Mouse (Mus musculus) megakaryocyte, adult 5-6 weeks (primary cell): ENCODE results near the gene Chst5. TPM values are rescaled to one million over a fixed set of nuclear protein-coding genes. Genes with fewer than 3 reads are reported as not detected.
"Not testable (repeated sequence)": the region's sequence is repeated elsewhere in the genome, so short reads cannot be mapped to it uniquely, and the experiment has no call there.

Source experiments
- ATAC-seq: 2 replicates; pipeline ENCODE4 v1.8.0; 2016; ENCODE audit warnings: mild to moderate bottlenecking, inconsistent platforms; ENCODE audit not compliant: poor library complexity, severe bottlenecking
- total RNA-seq, 2 experiments: library from RNA; stranded (forward) in 1 of 2; stranded (reverse) in 1 of 2; fragments of 153-499, 151-499 nt in 1 of 2; fragments of 221-1000, 200-1000 nt in 1 of 2; gene quantifications; 2 replicates each; pipeline versions ENCODE4 v1.2.3 to v1.2.4; 2015 to 2017

The Chst5 gene
- not detected in 2 replicates for total RNA-seq (2015)
- total RNA-seq (2017) = not detected in 2 replicates

- ATAC-seq = no peak
These were observed at the start of gene Chst5 for GRCm38 (mm10) chr8:111909621-111910450. Gene Chst5, minus strand, starts transcription at chr8:111910447.

DNA sequence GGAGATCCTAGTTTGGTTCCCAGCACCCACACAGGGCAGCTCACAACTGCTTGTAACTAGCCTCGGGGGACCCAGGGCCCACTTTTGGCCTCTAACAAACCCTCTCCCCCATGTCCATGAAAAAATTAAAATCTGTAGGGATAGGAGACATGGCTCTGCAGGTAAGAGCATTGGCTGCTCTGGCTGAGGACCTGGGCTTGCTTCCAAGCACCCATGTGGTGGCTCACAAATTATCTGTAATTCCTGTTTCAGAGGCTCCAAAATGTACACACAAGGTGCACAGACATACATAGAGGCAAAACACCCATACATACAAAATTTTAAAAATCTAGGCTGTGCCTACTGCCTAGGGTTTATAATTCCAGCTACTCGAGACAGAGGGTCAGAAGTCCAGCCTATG lies 47.0 kb upstream of the Chst5 start:
- ATAC-seq = no peak

GRCm38 (mm10) chr8:111955879-111956278 lies 45.6 kb upstream of the Chst5 start:
- ATAC-seq = no peak

DNA sequence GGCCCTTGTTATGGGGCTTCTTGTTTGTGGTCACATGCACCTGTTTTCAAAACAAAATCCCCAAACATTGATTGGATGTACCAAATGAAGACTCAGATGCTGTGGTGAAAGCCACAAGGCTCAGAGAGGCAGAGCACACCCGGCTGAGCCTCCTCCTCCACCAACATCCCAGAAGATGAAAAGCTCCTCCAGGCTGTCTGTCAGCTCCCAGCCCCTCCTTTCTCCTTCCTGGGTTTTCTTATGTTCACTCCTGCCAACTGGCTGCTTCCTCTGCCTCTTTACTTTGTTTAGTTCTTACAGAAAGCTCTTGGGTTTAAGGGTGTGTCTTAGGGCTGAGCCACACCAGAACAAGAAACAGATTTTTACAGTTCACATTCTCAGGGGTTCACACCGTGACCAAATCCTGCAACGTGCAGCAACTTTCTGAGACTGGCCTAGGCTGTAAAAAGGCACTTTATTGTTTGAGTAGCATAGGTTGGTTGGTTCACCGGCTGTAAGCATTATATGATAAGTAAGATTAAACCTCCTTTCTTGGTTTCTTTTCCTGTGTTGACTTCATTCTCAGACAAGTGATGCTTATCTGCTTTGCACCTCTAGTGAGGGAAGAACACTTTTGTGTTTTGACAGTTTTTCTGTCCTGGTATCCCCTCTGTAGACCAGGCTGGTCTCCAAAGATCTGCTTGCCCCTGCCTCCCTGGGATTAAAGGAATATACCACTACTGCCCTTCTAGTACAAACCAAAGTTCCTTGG lies 44.8 kb upstream of the Chst5 start:
- peak; percentile 43; the same call in 1 of the 2 replicates for ATAC-seq

DNA sequence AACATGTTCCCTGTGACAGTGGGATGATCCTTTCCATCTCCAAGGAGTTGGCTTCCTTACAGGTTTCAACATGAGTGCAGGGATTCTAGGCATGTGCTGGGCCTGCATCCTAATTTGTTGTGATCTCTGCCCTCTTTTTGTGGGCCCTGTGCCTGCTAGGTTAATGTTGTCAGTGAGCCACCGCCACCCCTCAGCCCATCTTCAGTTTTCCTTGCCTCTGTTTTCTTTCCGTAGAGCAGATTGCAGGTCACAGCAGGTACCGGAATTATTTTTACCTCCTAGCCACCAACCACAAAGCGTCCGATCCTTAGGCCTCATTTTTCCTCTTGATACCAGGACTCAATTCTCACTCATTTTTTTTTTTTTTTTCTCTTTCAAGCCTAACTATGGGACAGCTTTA lies 41.7 kb upstream of the Chst5 start:
- ATAC-seq = no peak

DNA sequence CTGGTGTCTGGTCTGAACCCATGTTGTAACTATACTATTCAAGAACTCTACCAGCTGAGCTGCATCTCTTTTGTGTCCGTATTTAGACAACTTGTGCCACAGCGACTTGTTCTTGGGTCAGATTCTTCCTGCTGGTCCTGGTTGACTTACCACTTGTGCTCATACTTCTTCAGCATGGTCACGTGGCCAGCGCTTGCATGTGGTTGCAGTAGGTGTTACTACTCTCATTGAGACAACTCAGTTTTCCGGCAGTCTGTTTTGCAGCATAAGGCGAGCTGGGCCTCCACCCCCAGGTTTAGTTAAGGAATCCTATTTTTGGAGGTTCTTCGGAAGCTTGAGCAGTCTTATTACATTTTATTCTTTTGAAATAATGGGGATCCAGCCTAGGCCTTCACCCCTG lies 41.1 kb upstream of the Chst5 start:
- ATAC-seq = no peak

GRCm38 (mm10) chr8:111950846-111951245 lies 40.6 kb upstream of the Chst5 start:
- no peak for ATAC-seq

GRCm38 (mm10) chr8:111947954-111948353 lies 37.7 kb upstream of the Chst5 start:
- ATAC-seq = no peak

DNA sequence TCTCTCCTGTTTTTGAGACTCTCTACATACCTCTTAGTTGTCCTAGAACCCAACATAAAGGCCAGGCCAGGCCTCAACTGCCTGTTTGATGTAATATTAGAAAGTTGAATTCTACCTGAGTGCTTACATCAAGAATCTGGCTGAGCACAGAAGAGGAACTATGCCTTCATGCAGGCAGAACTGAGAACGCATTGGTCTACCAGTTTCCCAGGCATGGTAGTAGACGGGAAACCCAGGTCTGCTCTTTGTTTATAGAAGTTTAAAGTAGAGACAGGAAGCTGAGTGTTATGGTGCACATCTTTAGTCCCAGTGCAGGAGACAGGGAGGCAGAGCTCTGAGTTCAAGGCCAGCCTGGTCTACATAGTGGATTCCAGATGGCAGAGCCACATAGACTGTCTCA lies 36.9 kb upstream of the Chst5 start:
- ATAC-seq = peak; percentile 59; the same call in 1 of the 2 replicates

DNA sequence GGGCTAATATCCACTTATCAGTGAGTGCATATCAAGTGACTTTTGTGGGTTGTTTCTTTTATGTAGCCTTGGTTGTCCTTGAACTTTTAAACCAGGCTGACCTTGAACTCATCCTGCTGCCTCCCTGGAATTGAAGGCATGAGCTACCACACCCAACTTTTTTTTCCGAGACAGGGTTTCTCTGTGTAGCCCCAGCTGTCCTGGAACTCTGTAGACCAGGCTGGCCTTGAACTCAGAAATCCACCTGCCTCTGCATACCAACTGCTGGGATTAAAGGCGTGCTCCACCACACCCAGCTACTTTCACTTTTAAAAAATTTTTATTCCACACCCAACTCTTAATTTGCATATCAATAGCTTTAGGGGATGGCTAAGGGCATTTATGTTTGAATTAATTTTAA lies 33.3 kb upstream of the Chst5 start:
- ATAC-seq = no peak

- ATAC-seq = peak; percentile 34
These were observed 30.8 kb upstream of the Chst5 start for GRCm38 (mm10) chr8:111941101-111941454.

- peak; percentile 93 for ATAC-seq
These were observed 30.2 kb upstream of the Chst5 start, which contains the start of gene Gabarapl2 for GRCm38 (mm10) chr8:111940171-111941100. Gene Gabarapl2, plus strand, starts transcription at chr8:111940703.

DNA sequence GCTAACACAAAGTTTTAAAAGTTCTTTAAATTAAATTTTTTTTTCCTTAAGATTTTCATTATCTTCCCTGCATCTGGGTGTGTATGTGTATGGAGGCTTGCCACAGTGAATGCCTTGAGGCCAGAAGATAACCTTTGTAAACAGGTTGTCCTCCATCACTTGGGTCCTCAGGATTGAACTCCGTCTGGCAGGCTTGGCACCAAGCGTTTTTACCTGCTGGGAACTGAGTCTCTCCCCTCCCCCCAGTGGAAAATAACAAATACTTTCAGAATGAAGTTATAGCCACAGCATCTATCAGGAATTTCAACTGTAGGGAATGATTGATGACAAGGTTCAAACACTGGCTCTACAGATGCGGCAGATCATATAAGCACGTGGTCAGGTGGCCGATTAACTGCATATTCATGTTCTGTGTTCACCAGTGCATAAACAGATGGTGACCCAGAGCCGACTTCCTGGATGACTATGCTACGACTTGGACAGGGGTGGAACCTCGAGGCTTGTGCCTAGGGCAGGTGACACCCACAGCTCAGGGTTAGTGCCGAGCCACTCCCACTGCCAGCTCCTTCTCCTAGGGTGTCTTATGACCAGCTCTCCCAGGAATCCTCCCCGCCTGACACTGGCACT lies 29.4 kb upstream of the Chst5 start:
- ATAC-seq = peak; percentile 63

- not testable (repeated sequence) for ATAC-seq
These were observed 28.1 kb upstream of the Chst5 start for GRCm38 (mm10) chr8:111938076-111938985.

- no peak for ATAC-seq
These were observed 26.9 kb upstream of the Chst5 start for GRCm38 (mm10) chr8:111937184-111937583.

GRCm38 (mm10) chr8:111934201-111934600 lies 24.0 kb upstream of the Chst5 start:
- no peak for ATAC-seq

GRCm38 (mm10) chr8:111933348-111934076 lies 23.3 kb upstream of the Chst5 start, which contains the start of gene Tmem231:
Gene Tmem231, minus strand, starts transcription at chr8:111933881.
- ATAC-seq = peak; percentile 99

GRCm38 (mm10) chr8:111932580-111933336 lies 22.5 kb upstream of the Chst5 start:
- ATAC-seq = peak; percentile 48
